Mouse (Mus musculus) frontal cortex, postnatal 25 days (tissue): Measurements from ENCODE around the gene Mxd3.

Experiments used
- DNase-seq, 2 experiments: peaks; one replicate each; pipeline ENCODE4 v3.0.0; 2022; ENCODE audit warnings: low spot score in 2 of 2

Mxd3 gene

GRCm38 (mm10) chr13:55329683-55330566 is at the start of gene Mxd3:
Mxd3 (minus strand) TSS chr13:55329823.
- peak in 1 of 2 experiments; percentile 65 for DNase-seq

GRCm38 (mm10) chr13:55378907-55379580 is 49.4 kb upstream of the Mxd3 start:
- no peak for DNase-seq

GRCm38 (mm10) chr13:55375877-55376276 is 46.3 kb upstream of the Mxd3 start:
- DNase-seq, result no peak

GRCm38 (mm10) chr13:55374206-55374924 is 44.7 kb upstream of the Mxd3 start:
- DNase-seq, result no peak

GRCm38 (mm10) chr13:55371740-55372139 is 42.1 kb upstream of the Mxd3 start:
- DNase-seq, result no peak

GRCm38 (mm10) chr13:55371007-55371681 is 41.5 kb upstream of the Mxd3 start:
- DNase-seq, result no peak

- DNase-seq, result no peak
Observed at GRCm38 (mm10) chr13:55370234-55370633, 40.6 kb upstream of the Mxd3 start.

- DNase-seq, result peak; percentile 40 to 42
Observed at GRCm38 (mm10) chr13:55369531-55370114, 40.0 kb upstream of the Mxd3 start, which contains the start of gene Rgs14. Rgs14 (plus strand) TSS chr13:55369732.

GRCm38 (mm10) chr13:55368401-55368800 is 38.8 kb upstream of the Mxd3 start:
- no peak for DNase-seq

- peak; percentile 91 to 94 for DNase-seq
Observed at GRCm38 (mm10) chr13:55362453-55363060, 32.9 kb upstream of the Mxd3 start, which contains the start of gene Lman2. Lman2 (minus strand) TSS chr13:55362783.

GRCm38 (mm10) chr13:55361974-55362452 is 32.4 kb upstream of the Mxd3 start:
- DNase-seq, result no peak

- DNase-seq, result no peak
Observed at GRCm38 (mm10) chr13:55361145-55361544, 31.5 kb upstream of the Mxd3 start.

- no peak for DNase-seq
Observed at GRCm38 (mm10) chr13:55346745-55347144, 17.1 kb upstream of the Mxd3 start.

GRCm38 (mm10) chr13:55344286-55344685 is 14.7 kb upstream of the Mxd3 start:
- DNase-seq, result no peak

- no peak for DNase-seq
Observed at GRCm38 (mm10) chr13:55342469-55342868, 12.8 kb upstream of the Mxd3 start.

GRCm38 (mm10) chr13:55339259-55339658 is 9.6 kb upstream of the Mxd3 start:
- no peak for DNase-seq

GRCm38 (mm10) chr13:55338131-55339054 is 8.8 kb upstream of the Mxd3 start:
- no peak for DNase-seq

- DNase-seq, result no peak
Observed at GRCm38 (mm10) chr13:55337341-55337975, 7.8 kb upstream of the Mxd3 start.

GRCm38 (mm10) chr13:55335701-55336100 is 6.1 kb upstream of the Mxd3 start:
- no peak for DNase-seq
